Mouse (Mus musculus) stomach, embryonic 14.5 days (tissue): ENCODE data around the gene Dtnb. TPM values are rescaled to one million over a fixed set of nuclear protein-coding genes. Genes with fewer than 3 reads are reported as not detected.

Experiments used
- ATAC-seq: fragments of 200-750 bp; cut with Nextera tagmentation; 2 replicates; pipeline ENCODE4 v1.8.0; 2017; ENCODE audit warnings: low read depth, moderate TSS enrichment; ENCODE audit not compliant: insufficient number of reproducible peaks, insufficient read depth, low FRiP score
- H3K27ac ChIP-seq: fragments of 300-500 bp; sonication (generic); 2 replicates; pipeline ENCODE4 v1.5.1; 2014; ENCODE audit warnings: mild to moderate bottlenecking, low read length, moderate library complexity, mixed read lengths
- H3K27me3 ChIP-seq: fragments of 300-500 bp; sonication (generic); 2 replicates; pipeline ENCODE4 v1.6.1; 2014; ENCODE audit warnings: low read length, control low read depth, mixed read lengths; ENCODE audit not compliant: control insufficient read depth, insufficient read depth
- H3K36me3 ChIP-seq: fragments of 300-500 bp; sonication (generic); 2 replicates; pipeline ENCODE4 v1.6.1; 2014; ENCODE audit warnings: mild to moderate bottlenecking, control low read depth, low read length, moderate library complexity, mixed read lengths; ENCODE audit not compliant: control insufficient read depth, insufficient read depth
- H3K4me1 ChIP-seq: fragments of 300-500 bp; sonication (generic); 2 replicates; pipeline ENCODE4 v1.6.1; 2014; ENCODE audit warnings: low read length, control low read depth, mixed read lengths; ENCODE audit not compliant: control insufficient read depth, insufficient read depth
- H3K4me2 ChIP-seq: fragments of 300-500 bp; sonication (generic); replicated peaks from 2 replicates; pipeline ENCODE4 v1.6.1; 2014; ENCODE audit warnings: low read depth, low read length, control low read depth
- H3K4me3 ChIP-seq: fragments of 300-500 bp; sonication (generic); 2 replicates; pipeline ENCODE4 v1.5.1; 2014; ENCODE audit warnings: low read depth, low read length, control low read depth
- H3K9ac ChIP-seq: fragments of 300-500 bp; sonication (generic); replicated peaks from 2 replicates; pipeline ENCODE4 v1.6.1; 2014; ENCODE audit warnings: low read depth, mild to moderate bottlenecking, control low read depth, low read length, moderate library complexity, mixed read lengths
- H3K9me3 ChIP-seq: fragments of 300-500 bp; sonication (generic); 2 replicates; pipeline ENCODE4 v1.6.1; 2016; ENCODE audit warnings: low read depth, low read length, control low read depth; ENCODE audit not compliant: control insufficient read depth
- WGBS: fragments of 180-500 bp; shearing (Covaris S2); extraction: QIAGEN DNeasy Blood & Tissue Kit; methylation state at CpG from one replicate; pipeline ENCODE4 v1.1.7; 2014; 5-methylcytosine and 5-hydroxymethylcytosine counted together
- polyA plus RNA-seq: library from polyadenylated mRNA; unstranded; fragments of >200 nt; fragmentation: Nextera tagmentation; extraction: Ambion mirVana; gene quantifications from 2 replicates; pipeline ENCODE4 v1.2.1, GENCODE M21; 2014

The Dtnb gene
- polyA plus RNA-seq, 1 experiment from 2014 or later: 36.1 TPM

- Histone ChIP-seq H3K4me1 (no peaks in the 10 kb centered on the region), H3K9ac (no peak overlapping the region), H3K4me2 (no peak overlapping the region), H3K9me3 (no peaks in the 10 kb centered on the region), H3K36me3 (no peaks in the 10 kb centered on the region; the same call in 1 of the 2 replicates), H3K27ac (no peak overlapping the region), H3K4me3 (no peak overlapping the region), H3K27me3 (no peaks in the 10 kb centered on the region)
- no peak for ATAC-seq
- WGBS: 83% methylated on average over 2 of the region's 2 CpGs
Measured at GRCm38 (mm10) chr12:3770546-3770945, 198.4 kb downstream of the Dtnb start.

- Histone ChIP-seq H3K4me1 (no peaks in the 10 kb centered on the region), H3K9ac (no peak overlapping the region), H3K36me3 (no peaks in the 10 kb centered on the region; the same call in 1 of the 2 replicates), H3K27me3 (no peaks in the 10 kb centered on the region), H3K27ac (no peak overlapping the region), H3K4me2 (no peak overlapping the region), H3K4me3 (no peak overlapping the region), H3K9me3 (no peaks in the 10 kb centered on the region)
- ATAC-seq: no peak
- 86% methylated on average over 2 of the region's 2 CpGs for WGBS
Measured at GRCm38 (mm10) chr12:3771080-3771479, 198.9 kb downstream of the Dtnb start.

- H3K4me3 ChIP-seq: no peak overlapping the region
- H3K27me3 ChIP-seq: no peaks in the 10 kb centered on the region
- no peak for ATAC-seq
- no peak overlapping the region for H3K27ac ChIP-seq
- H3K9me3 ChIP-seq: no peaks in the 10 kb centered on the region
- H3K9ac ChIP-seq: no peak overlapping the region
- WGBS: 81% methylated on average over 3 of the region's 3 CpGs
- H3K4me1 ChIP-seq: no peaks in the 10 kb centered on the region
- no peaks in the 10 kb centered on the region; the same call in 1 of the 2 replicates for H3K36me3 ChIP-seq
- no peak overlapping the region for H3K4me2 ChIP-seq
Measured at GRCm38 (mm10) chr12:3773643-3774042, 201.5 kb downstream of the Dtnb start.

GRCm38 (mm10) chr12:3776015-3776414 is 203.8 kb downstream of the Dtnb start:
- H3K9ac ChIP-seq: no peak overlapping the region
- no peak overlapping the region for H3K27ac ChIP-seq
- H3K36me3 ChIP-seq: no peaks in the 10 kb centered on the region; the same call in 1 of the 2 replicates
- H3K4me1 ChIP-seq: peaks cover 20% of the 10 kb centered on the region
- no peak overlapping the region for H3K4me2 ChIP-seq
- H3K27me3 ChIP-seq: no peaks in the 10 kb centered on the region
- no peaks in the 10 kb centered on the region for H3K9me3 ChIP-seq
- H3K4me3 ChIP-seq: no peak overlapping the region
- WGBS: 91% methylated on average over 2 of the region's 2 CpGs
- no peak for ATAC-seq

GRCm38 (mm10) chr12:3777682-3778081 is 205.5 kb downstream of the Dtnb start:
- 79% methylated on average over 5 of the region's 5 CpGs for WGBS
- ATAC-seq: no peak

GRCm38 (mm10) chr12:3778286-3778685 is 206.1 kb downstream of the Dtnb start:
- H3K4me2 ChIP-seq: no peak overlapping the region
- H3K4me3 ChIP-seq: no peak overlapping the region
- H3K4me1 ChIP-seq: peaks cover 43% of the 10 kb centered on the region
- no peak overlapping the region for H3K9ac ChIP-seq
- H3K9me3 ChIP-seq: no peaks in the 10 kb centered on the region
- ATAC-seq: no peak
- 83% methylated on average over 6 of the region's 6 CpGs for WGBS
- H3K27me3 ChIP-seq: no peaks in the 10 kb centered on the region
- no peaks in the 10 kb centered on the region for H3K36me3 ChIP-seq
- no peak overlapping the region for H3K27ac ChIP-seq

More at GRCm38 (mm10) chr12:3777682-3778081, 205.5 kb downstream of the Dtnb start:
- Histone ChIP-seq H3K27me3 (no peaks in the 10 kb centered on the region), H3K4me2 (no peak overlapping the region), H3K9me3 (no peaks in the 10 kb centered on the region), H3K4me1 (peaks cover 37% of the 10 kb centered on the region), H3K4me3 (no peak overlapping the region), H3K9ac (no peak overlapping the region), H3K27ac (no peak overlapping the region), H3K36me3 (no peaks in the 10 kb centered on the region; the same call in 1 of the 2 replicates)

GRCm38 (mm10) chr12:3779639-3780038 is 207.5 kb downstream of the Dtnb start:
- H3K9ac ChIP-seq: no peak overlapping the region
- H3K27ac ChIP-seq: peak overlapping the region; percentile 98; the same call in 1 of the 2 replicates
- no peak overlapping the region for H3K4me3 ChIP-seq
- WGBS: 35% methylated on average over 2 of the region's 2 CpGs
- H3K9me3 ChIP-seq: no peaks in the 10 kb centered on the region
- H3K36me3 ChIP-seq: no peaks in the 10 kb centered on the region
- no peaks in the 10 kb centered on the region for H3K27me3 ChIP-seq
- no peak for ATAC-seq
- H3K4me1 ChIP-seq: peaks cover 56% of the 10 kb centered on the region
- no peak overlapping the region for H3K4me2 ChIP-seq

GRCm38 (mm10) chr12:3780405-3780891 is 208.3 kb downstream of the Dtnb start:
- ATAC-seq: peak; percentile 48
- no peak overlapping the region for H3K9ac ChIP-seq
- H3K4me2 ChIP-seq: peak overlapping the region; percentile 18
- 4% methylated on average over 8 of the region's 8 CpGs for WGBS
- peaks cover 64% of the 10 kb centered on the region for H3K4me1 ChIP-seq
- peak overlapping the region; percentile 98 for H3K27ac ChIP-seq
- no peaks in the 10 kb centered on the region for H3K27me3 ChIP-seq
- H3K4me3 ChIP-seq: no peak overlapping the region
- H3K9me3 ChIP-seq: no peaks in the 10 kb centered on the region
- no peaks in the 10 kb centered on the region for H3K36me3 ChIP-seq

GRCm38 (mm10) chr12:3780931-3781471 is 208.8 kb downstream of the Dtnb start:
- Histone ChIP-seq H3K27me3 (no peaks in the 10 kb centered on the region), H3K4me3 (no peak overlapping the region), H3K4me1 (peaks cover 69% of the 10 kb centered on the region), H3K36me3 (no peaks in the 10 kb centered on the region), H3K9ac (no peak overlapping the region), H3K9me3 (no peaks in the 10 kb centered on the region), H3K4me2 (peak overlapping the region; percentile 18), H3K27ac (peak overlapping the region; percentile 98)
- 11% methylated on average over 7 of the region's 7 CpGs for WGBS
- ATAC-seq: peak; percentile 46; the same call in 1 of the 2 replicates
